Mouse (Mus musculus) urinary bladder, postnatal 4 days (tissue): ENCODE measurements at regions not wholly inside any gene's neighbourhood (a gene's known extent, or its start where the extent isn't known, plus 50 kb on each side); places are given as distances from the start of the nearest gene placed in this dataset.

Experiments
- DNase-seq, 2 experiments: peaks; one replicate each; pipeline ENCODE4 v3.0.0; 2021 to 2022; ENCODE audit warnings: low spot score in 2 of 2

DNA sequence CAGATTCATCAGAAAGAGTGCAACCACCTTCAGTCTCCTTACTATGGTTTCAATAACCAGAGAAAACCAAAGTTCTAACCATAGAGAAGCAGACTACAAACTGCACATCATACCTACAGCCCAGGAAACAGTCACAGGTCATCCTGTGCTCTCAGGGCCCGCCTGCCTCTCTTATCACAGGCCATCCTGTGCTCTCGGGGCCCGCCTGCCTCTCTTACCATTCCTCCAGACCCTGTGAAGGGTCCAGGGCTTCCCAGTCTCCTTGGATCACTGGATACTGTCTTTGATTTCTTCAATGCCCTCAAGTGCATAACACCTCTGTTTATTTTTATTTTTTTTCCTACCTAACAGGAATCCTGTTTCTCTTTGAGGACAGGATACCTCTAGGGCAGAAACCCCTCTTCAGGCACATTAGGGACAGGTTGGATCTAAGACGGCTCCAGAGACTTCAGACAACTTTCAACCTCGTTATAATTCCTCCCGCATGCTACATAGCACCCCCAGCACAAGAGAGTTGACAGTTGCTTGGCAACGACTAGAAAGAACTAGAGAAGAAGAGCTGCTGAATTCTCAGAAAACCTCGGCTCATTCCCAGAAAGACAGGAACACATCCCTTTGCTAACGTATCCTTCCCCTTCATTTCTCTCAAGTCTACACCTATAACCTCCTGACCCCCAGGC, 95.4 kb upstream of the Bmper start:
- DNase-seq, result no peak

DNA sequence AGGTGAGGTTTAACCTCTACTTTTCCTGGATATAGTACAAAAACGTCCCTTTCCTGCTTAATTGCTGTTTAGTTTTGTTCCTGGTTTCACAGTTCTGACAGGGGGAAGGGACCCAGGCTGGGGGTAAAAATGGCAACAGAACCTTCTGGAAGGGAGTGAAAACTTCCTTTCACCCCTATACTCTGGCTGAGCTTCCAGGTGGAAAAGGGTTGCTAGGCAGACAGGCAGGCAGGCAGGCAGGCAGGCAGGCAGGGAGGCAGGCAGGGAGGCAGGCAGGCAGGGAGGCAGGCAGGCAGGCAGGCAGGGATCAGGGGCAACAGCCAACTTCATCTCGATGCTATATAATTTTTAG, 94.9 kb upstream of the Bmper start:
- no peak for DNase-seq

DNA sequence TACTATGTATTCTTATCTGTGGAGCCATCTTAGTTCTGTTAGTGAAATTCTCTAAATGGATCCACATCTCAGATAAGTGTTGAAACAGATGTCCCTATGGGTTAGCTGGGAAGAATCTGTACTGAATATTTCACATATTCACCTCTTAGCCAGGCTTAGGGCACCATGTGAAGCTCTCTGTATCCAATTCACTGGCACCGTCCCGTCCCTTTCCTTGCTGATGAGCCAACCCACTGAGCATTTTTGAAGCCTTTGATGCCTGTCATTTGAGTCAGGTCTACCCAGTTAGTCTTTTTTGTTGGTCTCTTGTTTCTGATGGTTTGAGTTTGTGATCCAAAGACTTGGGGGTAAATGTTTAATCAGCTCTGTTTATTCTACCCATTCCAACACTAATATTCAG, 88.9 kb upstream of the Bmper start:
- DNase-seq, result no peak

DNA sequence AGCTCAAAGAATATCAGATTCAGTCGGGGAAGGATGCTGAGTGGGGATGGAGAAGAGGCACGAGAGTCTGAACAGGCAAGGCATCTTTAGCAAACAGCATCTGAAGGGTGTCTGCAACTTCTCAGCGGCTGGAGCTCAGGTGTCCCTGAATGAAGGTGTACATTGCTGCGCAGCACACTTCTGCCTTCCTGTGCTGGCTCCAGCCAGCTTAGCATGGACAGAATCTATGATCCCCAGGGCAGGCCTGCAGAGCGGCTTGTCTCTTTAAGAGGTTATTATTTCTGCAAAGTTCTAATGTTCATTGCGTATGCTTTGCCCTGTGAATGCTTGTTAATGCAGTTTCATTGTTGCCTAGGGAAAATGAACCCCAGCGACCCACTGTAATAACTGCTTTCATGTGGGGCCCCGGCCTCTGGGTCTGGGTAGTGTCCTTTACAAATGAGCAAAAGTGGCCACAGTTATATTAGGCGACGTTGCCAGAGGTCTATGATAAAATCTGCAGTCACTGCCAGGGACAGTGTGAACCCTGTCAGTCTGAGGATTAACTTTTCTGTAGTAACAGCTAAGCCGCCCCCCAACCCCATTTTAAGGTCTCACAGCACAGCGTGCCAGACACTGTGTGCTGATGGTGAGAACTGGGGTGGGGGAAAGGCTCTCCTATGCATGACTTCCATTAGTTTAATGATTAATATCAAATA, 88.3 kb upstream of the Bmper start:
- DNase-seq, result no peak

DNA sequence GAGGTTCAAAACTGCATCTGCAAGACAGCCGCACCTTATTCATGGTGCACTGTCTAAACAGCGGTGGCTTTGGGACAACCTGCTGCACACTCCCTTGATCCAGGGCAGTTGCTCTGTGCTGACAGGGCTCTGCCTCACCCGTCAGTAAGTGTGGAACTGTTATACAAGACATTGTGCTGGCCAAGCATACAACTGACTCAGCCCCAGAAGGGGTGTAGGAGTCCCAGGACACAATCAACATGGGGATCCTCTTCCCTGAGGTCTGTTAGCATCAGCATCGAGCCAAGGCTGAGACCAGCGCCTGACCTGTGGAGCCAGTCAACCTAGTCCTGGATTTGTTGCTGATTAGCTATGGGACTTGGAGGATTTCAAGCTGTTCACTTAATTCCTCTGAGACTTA, 86.4 kb upstream of the Bmper start:
- DNase-seq, result no peak

DNA sequence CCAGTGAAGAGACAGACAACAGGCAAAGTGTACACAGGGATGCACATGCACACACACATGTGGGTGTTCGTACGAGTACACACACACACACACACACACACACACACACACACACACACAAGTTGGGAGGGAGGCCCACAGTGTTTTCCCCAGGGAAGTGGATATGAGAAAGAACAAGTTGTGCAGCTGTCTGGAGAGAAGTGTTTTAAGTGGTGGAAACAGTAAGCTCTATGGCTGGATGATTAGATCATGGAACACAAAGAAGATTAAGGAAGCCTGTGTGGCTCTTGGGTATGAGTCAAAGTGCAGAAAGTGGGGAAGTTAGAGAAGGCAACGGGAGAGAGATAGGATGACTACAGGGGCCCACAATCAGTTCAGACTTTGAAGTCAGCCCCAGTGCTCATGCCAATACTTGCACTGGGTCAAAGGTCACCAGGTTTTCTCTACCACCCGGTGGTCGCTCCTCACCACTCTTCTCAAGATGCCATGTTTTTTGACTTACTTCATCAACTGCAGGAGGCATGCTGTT, 85.1 kb upstream of the Bmper start:
- DNase-seq, result no peak

DNA sequence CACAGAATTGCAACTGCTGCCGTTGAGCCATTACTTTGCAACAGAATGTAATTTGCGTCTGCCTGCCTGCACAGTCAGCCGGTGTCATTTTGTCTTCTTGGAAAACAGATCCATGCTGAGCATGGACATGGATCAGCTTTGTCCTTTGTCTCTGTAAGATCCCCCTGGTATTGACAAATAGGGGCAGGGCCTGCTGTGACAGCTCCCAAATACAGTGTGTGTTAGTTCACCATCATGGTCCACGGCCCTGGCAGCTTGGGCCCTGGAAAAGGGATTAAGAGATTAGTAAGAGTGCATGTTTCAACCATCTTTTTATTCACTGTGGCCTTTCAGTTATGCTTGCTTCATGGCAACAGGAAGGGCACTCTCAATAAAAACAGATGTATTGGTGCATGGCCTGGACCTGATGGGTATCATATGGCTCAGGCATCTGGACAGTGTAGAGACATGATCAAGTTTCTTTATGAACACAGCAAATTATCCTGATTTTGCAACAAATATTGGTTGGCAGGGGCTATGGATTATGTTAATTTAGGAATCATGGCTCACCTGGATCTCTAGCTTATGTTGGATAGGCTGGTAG, 83.2 kb upstream of the Bmper start:
- no peak for DNase-seq

DNA sequence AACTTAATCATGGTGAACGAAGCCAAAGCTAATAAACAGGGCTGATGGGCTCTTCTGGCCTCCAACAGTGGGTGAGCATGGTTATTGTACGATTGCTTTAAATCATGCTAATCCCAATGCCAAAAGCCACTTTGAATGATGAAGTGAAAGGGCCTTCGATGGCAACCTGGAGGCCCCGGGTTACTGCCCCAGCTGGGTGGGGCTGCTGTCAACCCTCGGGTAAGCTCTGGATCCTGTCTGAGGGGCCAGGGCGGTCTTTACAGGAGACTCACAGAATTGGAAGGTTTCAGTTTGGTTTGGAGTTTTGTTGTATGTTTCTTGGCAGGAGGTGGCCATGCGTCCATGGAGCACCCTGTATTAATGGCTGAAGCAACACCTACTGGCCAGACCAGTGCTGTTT, 78.6 kb upstream of the Bmper start:
- DNase-seq, result no peak

DNA sequence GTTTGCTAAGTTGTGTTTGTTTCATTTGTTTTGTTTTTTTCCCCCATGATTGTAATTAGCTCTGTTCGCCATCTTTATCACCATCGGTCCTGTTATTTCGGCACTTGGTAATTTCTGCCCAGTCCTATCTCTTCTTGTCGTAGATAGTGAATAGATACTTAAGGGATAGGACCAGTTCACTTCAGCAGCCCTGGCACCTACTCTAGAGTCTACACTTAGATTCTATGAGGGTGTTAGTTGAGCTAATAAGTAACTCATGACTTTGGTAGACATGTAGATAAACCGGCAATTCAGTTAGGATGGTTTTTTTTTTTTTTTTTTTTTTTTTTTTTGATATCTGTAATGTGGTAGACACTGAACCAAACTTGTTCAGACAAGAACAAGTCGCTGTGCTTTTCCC, 72.5 kb upstream of the Bmper start:
- no peak for DNase-seq

DNA sequence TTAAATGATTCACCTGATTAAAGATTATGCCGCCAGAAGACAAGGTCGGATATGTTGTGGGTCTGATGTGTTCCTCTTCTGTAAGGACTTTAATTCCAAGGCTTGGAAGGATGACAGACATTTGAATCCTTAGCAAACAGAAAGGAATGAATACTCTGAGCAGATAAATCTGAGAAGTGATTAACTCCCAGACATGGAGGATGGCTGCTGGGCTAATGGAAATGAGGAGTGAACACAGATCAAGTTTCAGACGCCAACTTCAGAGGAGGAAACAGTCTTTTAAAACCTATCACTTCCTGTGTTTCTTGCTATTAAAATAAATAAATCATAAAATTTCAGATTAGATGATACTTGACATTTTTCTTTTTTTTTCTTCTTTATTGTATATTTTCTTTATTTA, 72.0 kb upstream of the Bmper start:
- no peak for DNase-seq

DNA sequence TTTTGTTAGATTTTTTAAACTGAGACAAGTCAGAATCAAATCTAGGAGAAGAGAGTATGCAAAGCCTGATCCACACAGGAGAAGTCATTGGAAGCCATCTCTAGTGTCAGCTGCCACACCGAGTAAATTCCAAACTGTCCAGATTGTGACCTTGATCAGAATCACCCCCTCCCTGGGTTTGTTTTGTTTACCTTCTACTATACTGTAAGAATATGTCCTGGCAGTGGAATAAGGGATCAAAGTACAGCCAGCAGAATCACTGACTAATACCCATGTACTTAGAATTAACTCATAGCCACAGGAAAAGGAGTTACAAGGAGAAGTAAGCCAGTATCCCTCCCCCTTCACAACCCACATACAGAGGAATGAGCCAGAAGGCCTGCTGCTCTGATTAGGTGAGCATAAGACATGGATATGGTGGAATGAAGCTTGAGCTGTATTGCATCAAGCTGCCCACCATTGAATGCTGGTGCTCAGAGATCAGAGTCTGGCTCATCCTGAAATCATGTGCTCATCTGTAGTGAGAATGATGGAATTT, 70.9 kb upstream of the Bmper start:
- DNase-seq, result no peak

DNA sequence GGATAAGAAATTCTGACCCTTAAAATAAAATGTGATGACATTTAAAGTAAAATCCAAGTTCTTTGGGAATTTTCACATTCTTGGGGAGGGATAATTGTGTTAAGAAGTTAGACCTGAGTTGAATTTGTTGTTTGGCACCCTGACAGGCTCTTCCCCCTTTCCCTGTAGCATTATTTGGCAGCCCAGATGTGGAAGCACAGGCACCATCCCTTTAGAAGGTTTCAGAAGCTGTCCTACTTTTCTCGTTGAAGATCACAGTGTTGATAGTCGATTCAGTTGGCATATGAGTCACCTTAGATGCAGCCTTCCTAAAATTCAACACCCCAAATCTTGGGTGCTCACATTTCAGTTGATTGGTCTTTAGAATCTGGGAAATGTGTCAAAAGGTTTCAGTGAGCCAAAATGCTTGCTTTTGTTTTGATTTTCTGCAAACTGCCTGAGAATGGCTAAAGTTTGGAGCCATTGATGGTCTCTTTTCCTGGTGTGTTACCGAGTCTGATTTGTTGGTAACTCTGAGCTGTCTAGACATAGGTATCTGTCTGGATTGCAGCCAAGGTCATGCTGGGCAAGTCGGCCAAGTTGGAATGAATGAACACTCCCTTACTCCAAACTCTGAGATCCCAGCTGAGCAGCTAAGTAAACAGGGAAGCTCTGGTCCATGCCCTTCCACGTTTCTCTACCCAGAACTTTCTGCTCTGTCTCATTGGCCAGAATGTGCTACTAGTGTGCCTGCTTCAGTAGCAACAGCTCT, 65.9 kb upstream of the Bmper start:
- DNase-seq, result no peak

DNA sequence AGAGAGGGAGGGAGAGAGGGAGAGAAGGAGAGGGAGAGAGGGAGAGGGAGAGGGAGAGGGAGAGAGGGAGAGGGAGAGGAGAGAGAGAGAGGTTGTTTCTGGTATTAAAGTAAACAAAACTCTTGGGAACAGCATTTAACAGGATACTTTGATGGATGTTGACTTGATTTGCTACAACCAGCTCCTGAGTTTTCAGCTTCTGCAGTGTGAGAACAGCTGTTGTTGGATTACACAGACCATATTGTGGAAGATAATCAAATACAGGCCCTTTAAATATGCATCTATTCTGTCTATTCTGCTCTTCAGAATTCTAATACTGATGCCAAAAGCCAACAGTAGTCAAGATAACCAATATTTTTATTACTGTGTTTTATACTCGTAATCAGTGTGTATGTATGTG, 64.4 kb upstream of the Bmper start:
- no peak for DNase-seq

DNA sequence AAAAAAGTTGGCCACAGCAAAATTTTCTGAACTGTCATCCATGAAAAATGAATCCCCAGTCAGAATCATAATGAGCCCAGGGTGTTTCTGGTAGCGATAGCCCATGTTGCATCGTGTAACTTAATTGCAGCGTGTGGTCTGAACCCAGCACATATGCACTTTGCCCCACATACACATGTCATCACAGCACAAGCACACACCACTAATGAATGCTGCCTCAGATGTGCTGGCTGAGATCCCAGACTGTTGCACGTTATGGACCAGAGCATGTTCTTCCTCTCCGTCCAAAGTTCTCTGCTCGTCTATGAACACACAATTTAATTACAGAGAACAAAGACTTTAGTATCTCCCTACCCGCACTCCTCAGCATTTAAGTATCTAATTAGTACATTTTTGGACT, 61.5 kb upstream of the Bmper start:
- DNase-seq, result no peak

DNA sequence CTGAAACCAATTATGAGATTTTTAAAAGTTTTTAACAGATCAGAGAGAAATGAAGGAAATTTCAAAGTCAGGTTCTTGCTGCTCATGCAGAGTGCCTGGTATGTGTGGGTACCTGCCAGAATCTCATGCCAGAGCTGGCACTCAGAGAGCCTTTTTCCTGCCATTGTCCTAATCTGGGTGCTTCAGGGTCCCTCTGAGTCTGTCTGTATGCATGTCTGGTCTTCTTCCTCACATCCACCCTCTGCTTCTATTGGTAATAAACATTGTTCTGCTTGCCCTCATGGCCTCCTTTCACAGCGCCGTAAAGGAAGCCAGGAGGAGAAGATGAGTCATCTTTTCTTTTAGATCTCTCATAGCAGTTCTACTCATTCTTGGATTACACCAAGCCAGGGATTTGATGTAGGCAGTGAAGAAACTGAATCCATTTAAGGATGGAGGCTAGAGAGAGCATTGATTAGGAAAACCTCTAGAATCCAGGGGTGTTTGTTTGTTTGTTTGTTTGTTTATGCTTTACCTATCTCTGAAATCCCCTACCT, 55.8 kb upstream of the Bmper start:
- no peak for DNase-seq

DNA sequence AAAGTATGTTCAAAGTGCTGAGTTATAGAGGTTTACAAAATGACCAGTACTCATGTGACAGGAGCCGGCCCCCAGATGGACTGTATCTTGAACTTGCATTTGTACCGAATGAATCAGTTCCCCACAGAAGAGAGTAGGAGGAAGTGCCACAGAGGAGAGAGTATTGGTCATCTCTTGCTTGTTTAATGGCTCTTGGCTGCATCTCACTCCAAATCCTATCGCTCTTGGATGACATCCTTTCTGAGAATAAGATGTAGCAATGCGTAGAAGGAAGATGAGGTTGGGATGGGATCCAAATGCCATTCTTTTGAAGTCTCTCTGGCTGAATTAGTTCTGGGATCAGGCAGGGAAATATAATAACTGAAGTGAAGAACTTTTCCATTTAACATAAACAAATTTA, 55.2 kb upstream of the Bmper start:
- DNase-seq, result no peak

DNA sequence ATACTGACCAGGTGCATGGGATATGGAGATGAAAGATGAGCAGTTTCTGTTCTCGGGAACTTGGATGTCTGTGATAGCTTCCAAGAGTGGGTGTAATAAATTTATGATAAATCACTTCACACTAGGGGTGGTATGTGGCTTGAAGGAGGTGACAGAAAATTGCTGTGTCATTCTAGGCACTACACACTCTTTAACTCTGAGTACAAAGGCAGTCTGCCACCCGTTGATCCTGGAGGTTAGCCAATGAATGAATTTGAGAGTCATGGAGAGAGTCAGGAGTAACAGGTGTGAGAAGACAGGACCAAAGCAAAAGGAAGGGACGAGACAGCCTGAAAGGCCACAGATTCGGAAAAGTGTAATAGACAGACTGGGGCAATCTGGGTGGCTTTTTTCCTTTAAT, 54.7 kb upstream of the Bmper start:
- DNase-seq, result no peak

DNA sequence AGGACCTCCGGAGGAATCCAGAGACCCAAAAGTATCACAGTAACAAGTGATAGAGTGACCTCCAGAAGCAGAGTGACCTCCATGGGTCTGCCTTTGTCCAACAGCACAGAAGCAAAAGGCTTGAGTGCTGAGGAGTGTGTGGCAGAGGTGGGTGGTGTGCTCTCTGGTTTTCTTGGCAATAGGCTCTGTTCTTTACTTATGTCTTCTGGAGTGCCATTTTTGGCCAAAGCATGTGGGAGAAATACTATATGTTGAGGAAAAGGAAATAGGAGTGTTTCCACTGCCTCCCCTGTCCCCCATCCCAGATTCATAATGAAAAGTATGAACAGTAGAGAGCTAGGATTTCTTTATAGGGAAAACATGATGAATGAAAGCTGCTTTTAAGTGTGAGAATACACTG, 51.5 kb upstream of the Bmper start:
- DNase-seq, result no peak
